Mouse (Mus musculus) cortical plate, adult 2 months (tissue): Measurements from ENCODE around the gene P3h4.

Source experiments
- CTCF ChIP-seq: fragments of 200-500 bp; IDR thresholded peaks from 2 replicates; pipeline ENCODE4 v1.5.1; 2011; ENCODE audit warnings: mild to moderate bottlenecking, control low read depth, low read length; ENCODE audit not compliant: insufficient read depth; ENCODE audit errors: extremely low read depth
- POLR2A ChIP-seq: fragments of 200-500 bp; IDR thresholded peaks from 2 replicates; pipeline ENCODE4 v1.6.1; 2011; ENCODE audit warnings: mild to moderate bottlenecking, low read length, control low read depth; ENCODE audit not compliant: insufficient read depth; ENCODE audit errors: extremely low read depth

DNA sequence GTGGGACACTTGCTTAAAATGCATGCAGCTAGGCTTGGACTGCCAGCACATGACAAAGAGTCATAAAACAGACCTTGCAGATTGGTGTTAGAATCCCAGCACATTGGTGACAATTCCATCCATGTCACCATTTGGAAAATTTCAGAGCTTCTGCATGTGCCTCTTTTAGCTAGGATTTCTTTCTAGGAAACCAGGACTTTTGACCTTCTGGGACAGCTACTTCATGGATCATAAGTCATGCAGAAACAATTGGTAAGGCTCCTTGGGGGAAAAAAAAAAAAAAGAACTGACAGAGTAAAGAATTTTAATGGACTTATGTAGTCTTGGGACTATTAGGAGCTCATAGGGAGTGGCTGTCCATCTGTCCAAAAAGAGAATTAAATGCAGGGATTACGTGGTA is 23.3 kb upstream of the P3h4 start:
- TF ChIP-seq CTCF: no peak
- TF ChIP-seq POLR2A: no peak
